Mouse (Mus musculus): ENCODE measurements around the gene Gmds.

DNA sequence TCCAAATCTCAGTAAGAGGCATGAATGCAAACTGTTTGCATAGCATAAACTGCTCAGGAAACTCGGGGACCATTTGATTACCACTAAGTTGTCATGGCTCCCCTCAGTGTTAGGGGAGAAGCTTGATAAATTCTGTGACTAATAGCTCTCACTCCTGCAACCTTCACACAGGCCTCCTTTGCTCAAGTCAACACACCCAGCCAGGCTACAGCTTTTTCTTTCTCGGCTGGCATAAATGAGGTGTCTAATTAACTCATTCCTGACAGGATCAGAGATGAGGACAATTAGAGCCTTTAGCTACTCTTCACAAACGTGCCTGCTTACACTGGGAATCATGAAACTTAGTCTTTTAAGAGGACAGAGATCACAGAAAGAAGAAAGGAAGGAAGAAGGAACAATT, 70.3 kb downstream of the Gmds start:
- no peak for TF ChIP-seq POLR2A (IDR thresholded peaks at IDR 0.05; ENCODE audit: control insufficient read depth, low read depth, low read length)
- TF ChIP-seq CTCF (IDR thresholded peaks at IDR 0.05; ENCODE audit: control insufficient read depth, insufficient read depth, insufficient replicate concordance, low read depth, low read length): no peak

All from testis, adult 2 months (tissue).